Mouse (Mus musculus) kidney, adult 18-20 months (tissue): Measurements from ENCODE around the gene Lrrc72.
A peak's percentile ranks its signal among the peaks of the same experiment; 100 is the strongest.
"Not testable (repeated sequence)": the region's sequence is repeated elsewhere in the genome, so short reads cannot be mapped to it uniquely, and the experiment has no call there.

Experiments used
- DNase-seq: peaks from one replicate; pipeline ENCODE4 v3.0.0; 2021

The Lrrc72 gene

DNA sequence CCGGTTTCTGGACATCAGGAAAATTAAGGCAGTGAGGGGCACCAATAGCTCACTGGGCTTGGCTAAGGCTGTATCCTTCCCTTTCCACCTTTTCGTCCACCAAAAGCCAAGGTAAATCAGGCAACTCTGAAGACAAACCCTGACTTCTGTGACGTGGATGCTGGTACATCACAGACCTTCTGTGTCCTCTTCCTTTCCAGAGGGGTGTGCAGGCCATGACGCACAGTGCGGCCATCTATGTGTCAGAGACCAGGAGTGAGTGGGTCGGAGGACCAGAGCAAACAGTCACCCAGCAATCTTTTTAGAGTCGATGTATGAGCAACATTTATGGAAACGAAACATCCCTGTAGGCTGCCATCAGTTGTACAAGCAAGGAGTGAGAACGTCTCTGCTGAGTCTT, at the start of gene Lrrc72:
Gene Lrrc72 (minus strand): TSS at position 101 of the 400 bp plus-strand sequence.
- no peak for DNase-seq

DNA sequence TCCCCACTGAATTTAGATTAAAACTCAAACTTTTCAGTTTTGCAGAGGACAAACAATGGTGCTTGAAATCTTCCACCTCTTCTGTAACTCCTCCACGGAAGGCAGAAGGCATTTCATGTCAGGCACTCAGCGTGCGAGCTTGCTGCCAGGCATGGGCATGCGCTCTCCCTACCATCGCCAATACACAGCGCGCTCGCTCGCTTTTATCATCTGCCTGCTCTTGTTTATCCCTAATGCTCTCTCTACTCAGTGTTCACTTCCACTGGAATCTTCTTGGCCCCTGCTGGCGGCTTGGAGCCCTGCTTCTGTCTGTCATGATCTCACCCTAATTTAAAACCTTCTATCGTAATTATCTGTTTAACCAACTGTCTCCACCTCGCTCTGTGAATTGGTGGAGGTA, 49.1 kb upstream of the Lrrc72 start:
- no peak for DNase-seq

DNA sequence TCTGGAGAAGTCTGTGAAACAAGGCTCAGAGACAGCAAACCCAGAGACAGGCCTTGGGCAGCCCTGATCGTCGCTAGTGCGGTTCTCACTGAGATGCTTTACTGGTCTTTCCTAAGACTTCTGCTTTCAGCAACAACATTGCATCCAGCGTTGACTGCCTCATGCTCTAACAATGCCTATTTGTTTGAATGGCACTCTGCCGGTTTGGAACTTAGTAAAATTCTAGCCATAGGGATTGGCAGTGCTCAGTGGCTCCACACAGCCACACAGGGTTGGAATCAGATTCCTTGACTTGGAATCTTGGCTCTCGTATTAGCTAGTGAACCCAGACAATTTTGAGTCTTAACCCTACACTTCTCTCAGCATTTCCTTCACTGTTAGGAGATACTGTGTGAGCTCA, 38.1 kb upstream of the Lrrc72 start:
- no peak for DNase-seq

DNA sequence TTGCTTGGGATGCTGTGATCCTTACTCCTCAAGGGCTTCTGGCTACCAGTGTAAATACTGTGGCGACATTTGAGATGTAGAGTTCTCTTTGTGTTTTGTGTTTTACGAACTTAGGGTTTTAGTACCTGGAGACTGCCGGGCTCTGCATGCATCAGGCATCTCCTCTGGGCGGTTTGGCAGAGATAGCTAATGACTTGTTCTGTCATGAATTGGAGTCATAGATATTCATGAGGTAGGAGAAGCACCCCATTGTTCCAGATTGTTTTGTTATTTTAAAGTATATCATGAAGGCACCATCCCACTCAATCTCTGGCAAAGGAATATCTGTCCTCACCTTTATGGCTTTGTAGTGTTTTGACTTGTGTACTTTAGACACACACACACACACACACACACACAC, 37.3 kb upstream of the Lrrc72 start:
- no peak for DNase-seq

DNA sequence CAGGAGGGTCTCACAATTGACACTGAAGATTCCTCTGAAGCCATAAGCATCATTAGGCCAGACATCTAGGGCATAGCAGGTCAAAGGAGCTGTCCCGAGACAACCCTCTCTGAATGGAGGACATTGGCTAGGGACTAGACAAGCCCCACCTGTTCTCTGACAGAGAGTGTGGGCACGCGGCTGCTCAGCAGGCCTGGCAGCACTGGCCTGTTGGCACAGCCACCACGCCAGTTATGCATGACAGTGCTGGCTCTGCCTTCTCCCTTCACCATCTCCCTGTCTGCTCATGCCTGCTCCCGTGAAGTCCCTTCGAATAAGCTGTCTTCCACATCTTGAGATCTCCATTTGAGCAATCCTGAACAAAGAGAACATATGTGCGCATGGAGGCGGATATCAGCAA, 36.4 kb upstream of the Lrrc72 start:
- DNase-seq: no peak

DNA sequence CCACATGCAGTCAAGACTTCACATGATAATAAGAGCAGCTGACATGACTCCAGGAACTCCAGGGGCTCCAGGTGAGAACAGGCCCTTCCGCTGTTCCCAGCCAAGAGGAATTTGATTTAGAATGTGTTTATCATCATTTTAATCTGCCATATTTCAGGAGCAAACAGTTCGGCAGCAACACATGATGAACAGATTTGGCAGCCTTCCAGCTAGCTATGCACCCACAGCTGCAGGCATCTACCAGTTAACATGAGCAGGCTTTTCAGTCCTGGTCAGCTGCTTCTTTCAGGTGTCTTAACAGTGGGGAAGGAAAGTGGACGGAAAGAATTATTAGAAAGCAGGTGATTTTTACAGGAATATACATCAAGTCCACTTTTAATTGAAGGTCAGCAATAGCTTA, 21.6 kb upstream of the Lrrc72 start:
- no peak for DNase-seq

DNA sequence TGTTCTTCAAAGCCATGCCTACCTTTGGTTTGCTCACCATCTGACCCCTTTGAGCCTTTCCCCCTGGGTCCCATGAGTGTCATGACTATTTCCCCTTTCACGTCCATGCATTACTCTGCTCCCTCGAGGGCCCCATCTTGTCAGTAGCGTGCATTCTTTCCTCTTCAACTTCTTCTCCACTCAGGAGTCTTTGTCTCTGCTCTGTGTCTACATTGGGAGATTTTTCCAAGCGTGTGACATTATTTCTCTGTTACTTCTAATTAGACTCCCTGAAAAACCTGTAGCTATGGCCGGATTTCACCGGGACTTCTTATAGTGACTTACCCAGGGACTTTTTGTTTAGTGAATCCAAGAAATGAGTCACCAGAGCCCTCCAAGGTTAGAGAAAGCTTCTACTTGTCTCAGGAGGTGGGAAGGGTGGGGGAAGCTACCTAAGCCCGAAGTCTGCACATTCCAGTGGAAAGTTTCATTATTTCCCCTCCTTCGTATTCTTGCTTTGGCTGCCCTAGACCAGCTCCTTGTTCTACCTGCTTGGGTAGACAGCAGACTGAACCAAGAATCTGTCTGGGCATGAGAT, 14.6 kb upstream of the Lrrc72 start:
- no peak for DNase-seq

DNA sequence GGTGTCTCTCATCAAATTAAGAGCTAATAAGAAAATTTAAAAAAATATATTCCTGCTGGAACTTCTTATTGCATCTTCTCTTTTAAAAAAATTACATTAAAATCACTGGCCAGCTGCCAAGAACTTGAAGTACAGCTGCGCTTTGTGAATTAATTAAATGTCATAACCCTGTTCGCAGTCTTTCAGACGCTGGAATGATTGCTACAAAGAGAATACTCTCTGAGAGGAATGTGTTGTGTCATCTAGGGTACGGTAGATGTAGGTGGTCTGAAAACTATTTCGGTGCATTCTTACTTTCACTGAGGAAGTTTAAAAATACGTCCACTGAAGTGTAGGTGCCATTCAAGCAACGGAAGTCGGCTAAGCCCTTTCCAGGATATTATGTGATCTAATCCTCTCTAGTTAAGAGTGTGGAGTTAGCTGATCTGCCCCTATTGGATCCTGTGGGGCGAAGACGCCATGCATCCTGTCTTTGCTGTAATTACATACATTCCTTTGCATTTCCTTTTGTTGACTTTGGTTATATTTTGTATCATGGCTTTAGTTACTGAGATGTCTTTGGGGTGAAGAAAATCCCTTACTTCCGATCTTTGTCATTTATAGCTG, 9.0 kb upstream of the Lrrc72 start:
- DNase-seq: no peak

DNA sequence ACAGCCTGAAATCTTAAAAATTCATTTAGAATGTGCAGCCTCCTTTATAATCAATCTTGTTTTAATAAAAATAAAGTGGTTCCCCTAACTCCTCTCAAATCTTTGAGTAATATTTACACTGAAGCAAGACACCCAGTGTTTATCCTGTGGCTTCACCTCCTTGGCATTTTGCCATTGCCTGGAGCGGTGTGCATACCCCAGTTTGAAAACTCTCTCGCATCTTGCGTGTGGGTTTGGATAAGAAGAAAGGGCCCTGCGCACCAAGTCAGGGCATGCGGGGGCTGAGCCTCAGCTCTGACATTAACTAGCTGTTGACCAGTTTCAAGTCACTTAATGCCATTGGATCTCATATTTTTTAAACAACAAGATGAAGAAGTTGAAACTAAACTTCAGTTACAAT, 2.2 kb upstream of the Lrrc72 start:
- no peak for DNase-seq

DNA sequence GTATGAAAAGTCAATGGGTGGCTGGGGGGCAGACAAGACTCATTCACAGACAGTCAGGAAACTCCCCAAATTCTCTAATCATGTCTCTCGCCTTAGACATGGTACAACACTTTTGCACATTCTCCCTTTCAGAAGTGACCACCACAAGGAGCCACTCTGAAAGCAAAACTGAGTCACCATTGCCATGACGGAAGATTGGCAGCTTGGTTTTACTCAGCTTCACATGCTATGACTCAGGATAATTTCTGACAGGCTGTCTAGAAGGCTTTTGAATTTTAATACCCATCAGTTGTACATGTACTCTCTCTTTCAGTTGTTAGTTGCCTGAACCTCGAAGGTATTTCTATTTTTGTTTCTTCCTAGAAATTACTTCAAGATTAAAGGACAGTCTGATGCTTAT, 12.0 kb downstream of the Lrrc72 start:
- no peak for DNase-seq

DNA sequence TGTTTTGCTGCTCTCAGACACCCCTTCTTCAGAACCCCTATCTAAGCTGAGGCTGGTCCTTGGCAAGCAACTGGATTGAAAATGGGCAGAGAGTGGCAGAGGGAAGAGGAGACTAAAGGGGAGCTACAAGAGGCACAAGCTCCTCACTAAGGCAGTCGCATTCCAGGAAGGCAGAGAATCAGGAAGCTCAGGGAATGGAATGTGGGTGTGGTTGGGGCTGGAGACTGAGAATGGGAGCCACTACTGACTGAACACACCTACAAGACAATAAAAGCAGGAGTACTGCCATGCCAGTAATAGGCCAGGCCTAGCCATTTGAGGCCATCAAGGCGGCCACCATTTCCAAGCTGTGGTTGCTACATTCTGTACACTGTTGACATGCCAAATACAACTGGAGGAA, 21.8 kb downstream of the Lrrc72 start:
- no peak for DNase-seq

DNA sequence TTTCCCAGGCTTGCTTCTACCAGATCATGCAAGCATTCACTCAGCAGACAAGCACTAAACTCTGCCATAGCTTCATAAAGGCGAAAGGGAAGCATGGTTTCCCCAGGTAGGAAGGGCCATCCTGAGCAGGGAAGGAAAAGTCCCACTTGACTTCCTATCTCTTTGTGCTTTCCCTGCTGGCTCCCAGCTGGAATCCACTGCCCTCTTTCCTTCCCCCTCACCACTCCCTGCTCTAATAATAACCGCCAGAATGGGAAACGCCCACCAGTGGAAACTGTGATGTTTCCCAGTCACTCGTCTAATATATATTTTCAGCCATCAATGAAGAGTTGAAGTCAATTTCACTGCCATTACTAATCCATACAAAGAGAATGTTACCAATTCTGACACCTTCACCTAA, 28.8 kb downstream of the Lrrc72 start:
- DNase-seq: no peak

DNA sequence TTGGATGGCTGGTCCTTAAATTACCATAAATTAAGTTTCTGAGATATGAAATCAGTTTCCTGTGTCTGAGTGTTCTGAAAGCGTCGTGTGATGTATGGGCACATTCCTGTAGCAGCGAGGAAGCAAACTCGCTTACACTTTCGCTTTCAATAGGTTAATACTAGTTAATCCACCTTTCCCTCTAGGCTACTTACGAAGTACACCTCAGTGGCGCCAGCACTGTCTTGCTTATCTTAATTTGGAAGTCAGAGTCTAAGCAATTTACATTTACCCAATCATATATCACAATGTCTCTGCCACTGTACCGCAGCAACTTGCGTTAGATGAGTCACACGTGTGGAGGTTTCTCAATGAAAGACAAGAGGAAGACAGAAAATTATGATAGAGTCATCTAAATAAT, 36.3 kb downstream of the Lrrc72 start:
- no peak for DNase-seq

DNA sequence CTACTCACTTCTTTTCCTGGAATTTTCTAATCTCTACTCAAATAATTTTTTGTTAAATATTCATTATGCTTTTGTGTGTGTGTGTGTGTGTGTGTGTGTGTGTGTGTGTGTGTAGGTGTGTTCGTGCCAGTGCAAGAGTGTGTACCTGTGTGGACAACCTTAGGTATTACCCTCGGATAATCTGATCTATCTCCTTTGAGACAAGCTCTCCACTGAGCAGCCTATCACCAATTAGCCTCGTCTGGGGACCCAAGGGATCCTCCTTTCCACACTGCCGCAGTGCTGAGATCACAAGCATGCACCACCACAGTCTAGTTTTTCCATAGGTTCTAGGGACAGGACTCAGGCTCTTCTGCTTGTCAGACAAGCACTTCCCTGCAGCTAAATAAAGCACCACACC, 37.0 kb downstream of the Lrrc72 start:
- no peak for DNase-seq

DNA sequence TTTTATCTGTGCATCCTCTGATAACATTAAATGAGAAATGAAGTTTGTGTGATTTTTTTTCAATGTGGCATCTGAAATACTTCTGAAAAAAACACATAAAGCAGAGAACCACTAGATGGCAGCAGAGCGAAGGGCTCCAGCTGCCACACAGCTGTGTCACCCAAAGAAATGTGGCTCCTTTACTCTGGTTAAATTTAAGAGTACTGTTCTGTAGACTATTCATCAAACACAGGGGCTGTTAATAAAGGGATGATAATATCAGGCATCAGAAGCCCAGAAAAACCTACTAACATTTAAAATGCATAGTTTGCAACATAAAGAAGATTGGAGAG, 38.1 kb downstream of the Lrrc72 start:
- DNase-seq: no peak

DNA sequence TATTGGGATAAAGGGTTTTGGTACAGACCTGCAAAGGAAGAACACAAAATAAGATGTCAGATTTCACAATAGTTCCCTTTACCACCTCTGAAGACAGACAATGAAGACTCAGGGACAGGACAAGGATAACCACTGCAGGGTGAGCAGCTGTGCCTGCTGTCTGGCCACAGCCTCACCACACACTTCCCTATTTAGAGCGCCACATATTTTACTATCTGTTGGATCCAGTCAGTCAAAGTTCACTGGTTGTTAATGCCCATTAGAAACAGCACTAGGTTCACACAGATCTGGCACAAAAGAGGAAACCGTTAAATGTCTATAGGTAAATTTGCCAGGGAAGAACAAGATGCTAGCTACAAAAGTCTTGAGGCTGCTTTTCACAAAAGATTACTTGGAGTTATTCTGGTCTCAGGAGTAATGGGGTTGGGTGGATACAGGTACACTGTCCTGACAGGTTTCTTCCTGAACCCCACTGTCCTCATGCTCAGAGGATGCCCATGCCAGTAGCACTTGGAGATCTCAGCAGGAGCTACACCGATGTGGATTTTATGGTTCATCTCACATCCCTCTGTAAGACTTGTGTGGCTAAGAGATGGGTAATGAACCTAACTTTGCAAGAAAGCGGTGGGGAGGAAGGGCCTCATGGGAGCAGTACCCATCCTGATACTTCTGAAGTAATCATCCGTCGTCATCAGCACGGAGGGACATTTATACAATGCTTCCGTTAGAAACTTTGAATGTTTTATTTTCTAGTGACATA, 38.6 kb downstream of the Lrrc72 start:
- DNase-seq: no peak

DNA sequence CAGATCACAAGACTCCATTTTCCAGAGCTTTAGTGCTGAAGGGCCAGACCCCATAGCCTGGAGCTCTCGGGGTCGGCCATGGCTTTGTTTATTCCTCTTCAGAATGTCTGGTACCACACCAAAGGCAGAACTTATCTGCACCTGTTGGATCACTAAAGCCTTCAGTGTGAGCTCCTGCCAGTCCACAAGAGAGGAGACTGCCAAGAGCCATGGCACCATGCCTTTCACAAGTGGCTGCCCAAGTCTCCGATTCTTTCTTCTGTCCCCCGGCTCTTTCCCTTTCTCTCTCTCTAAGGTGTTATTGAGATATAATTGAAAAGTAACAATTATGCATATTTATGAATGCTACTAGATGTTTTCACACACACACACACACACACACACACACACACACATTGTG, 43.1 kb downstream of the Lrrc72 start:
- no peak for DNase-seq

DNA sequence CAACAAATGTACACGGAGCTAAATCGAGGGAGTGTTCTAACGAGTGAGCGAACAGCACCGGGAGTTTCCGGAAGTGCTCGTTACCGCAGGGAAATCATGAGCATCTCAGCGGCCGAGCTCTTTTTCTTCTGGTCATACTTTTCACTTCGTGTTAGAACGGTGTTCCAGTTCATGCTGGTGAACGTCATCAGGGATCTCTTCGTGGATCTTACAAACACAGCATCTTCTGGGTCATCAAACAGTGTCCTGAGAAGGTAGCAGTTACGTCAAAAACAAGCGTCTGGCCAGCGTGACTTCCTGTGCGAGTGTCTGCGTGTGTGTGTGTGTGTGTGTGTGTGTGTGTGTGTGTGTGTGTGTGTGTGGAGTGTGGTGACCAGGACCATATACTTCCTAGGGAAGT, 44.7 kb downstream of the Lrrc72 start:
- no peak for DNase-seq

DNA sequence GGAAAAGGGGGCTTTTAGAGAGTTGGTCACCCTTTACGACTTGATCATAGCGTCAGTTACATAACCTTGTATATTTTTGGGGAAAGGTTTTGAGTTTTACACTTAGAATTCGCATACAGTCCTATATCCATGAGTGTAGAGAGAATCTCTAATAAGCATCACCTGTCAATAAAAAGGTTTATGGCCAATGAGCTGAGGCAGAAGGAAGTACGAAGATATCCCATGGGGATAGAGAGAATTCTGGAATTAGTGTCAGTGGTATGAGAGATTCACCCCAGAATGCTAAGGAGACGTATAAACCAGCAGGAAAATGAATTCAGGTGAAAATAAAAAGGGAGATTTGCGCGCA, 45.4 kb downstream of the Lrrc72 start:
- DNase-seq: no peak

DNA sequence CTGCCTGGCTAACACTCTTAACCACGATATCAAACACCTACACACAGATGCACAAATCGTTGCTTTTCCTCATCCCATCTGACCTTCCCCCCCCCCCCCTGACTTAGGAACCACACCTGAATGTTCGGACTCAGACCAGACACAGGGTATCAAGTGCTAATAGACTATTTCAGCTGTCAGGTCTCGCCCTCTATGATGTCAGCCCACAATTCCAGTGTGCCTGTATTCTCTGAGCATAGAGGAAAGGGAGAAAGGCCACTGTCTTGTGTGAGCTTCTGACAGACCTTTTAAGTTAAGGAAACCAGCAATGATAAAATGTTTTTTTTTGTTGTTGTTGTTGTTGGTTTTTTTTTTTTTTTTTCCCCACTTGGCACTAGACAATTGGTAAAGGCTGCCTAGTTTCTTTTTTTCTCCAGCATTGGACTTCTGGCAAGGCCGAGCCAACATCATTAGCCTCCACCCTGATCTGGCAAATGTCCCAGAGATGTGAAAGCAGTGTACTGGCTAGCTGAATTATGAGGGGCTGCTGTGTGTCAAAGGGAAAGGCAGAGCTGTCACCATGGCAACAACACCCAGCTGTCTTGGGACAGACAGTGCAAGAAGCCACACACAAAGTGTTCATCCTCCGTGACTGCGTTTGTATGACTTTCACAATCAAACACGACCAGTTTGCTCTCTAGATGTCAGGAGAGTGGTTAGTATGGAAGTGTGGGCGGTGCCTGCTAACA, 46.0 kb downstream of the Lrrc72 start:
- peak; percentile 30 for DNase-seq

DNA sequence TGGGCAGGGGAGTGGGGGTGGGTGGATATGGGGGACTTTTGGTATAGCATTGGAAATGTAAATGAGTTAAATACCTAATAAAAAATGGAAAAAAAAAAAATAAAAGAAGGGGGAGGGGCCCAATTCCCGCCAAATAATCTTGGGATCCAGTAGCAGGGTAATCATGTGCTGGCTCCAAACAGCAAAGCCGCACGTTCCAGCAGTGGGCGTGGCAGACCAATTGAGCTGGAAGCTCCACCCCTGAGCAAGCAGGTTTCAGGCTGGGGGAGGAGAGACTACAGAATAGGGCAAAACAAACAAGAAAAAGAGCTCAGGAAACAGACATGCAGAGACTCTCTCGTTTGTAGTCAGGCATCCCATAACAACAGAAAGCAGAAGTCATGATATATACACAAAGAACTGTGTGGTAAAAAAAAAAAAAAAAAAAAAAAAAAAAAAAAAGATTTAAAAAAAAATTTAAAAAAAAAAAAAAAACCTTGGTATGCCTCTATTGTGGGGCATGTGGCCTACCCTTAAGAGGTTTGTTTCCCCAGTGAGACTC, 47.5 kb downstream of the Lrrc72 start:
- DNase-seq: not testable (repeated sequence)

DNA sequence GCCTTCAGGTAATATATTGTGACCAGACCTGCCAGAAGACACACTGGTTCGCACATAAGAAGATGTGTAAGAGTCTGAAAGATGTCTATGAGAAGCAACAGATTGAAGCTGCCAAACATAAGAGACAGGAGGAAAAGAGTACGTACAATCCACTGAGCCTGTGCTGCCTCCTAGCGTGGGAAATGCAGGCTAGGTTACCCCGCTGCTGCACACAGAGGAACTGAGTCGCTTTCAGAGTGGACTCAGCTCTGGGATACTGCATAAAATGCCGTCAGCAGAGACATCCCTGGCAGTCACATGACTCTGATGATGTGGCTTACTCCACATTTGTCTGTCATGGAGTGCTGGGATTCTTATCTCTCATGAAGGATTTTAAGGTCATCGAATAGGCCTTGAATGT, 58.2 kb downstream of the Lrrc72 start:
- DNase-seq: no peak

DNA sequence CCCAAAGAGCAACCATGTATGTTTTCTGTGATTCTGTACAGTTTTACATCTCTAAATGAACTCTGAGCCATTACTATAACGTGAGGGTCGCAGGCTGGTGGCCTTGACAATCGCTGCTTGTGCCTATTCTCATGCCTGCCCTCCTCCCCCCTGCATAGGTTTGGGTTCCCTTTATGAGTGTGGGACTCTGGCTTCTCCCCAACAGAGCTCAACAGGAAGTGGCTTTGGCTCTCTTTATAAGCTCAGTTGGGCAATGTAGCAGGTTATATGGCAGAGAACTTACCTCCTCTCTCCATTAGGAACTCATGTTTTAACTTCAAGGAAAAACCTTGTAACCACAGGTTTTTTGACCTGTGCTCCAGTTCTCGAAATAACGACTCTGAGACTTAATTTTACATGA, 62.9 kb downstream of the Lrrc72 start:
- DNase-seq: no peak

DNA sequence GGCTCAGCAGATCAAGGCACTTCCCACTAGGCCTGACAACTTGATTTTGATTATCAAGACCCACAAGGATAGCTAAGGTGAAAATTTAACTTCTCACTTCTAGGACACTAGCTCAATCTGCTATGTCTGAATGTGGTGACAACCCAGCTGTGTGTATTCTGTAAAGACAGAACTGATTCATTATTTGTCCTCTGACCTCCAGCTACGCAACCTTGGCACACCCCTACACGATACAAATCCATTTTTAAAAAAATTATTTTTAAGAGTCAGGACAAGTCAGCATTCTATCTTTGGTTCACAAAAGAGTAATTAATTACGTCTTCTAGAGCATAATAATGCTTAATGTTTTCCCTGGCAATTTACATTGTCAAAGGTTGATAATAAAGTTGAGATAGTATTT, 63.6 kb downstream of the Lrrc72 start:
- no peak for DNase-seq
